Mouse (Mus musculus) olfactory bulb, adult 2 months (tissue): ENCODE results near the gene I0C0044D17Rik.

Experiments
- CTCF ChIP-seq: fragments of 200-500 bp; IDR thresholded peaks from 2 replicates; pipeline ENCODE4 v1.5.1; 2012; ENCODE audit warnings: low read depth, mild to moderate bottlenecking, low read length, moderate library complexity; ENCODE audit not compliant: insufficient read depth
- POLR2A ChIP-seq: fragments of 200-500 bp; IDR thresholded peaks from 2 replicates; pipeline ENCODE4 v1.6.1; 2012; ENCODE audit warnings: mild to moderate bottlenecking, low read depth, low read length, moderate library complexity; ENCODE audit not compliant: insufficient read depth

- TF ChIP-seq CTCF (no peak), POLR2A (no peak)
These were observed 46.8 kb downstream of the I0C0044D17Rik start for GRCm38 (mm10) chr4:98776721-98777427.
